Mouse (Mus musculus) frontal cortex, adult 2 months (tissue): ENCODE data around the gene Ccdc34. TPM values are rescaled to one million over a fixed set of nuclear protein-coding genes. Genes with fewer than 3 reads are reported as not detected.

Experiments used
- DNase-seq, 2 experiments: peaks; one replicate each; pipeline ENCODE4 v3.0.0; 2022; ENCODE audit warnings: low spot score in 1 of 2; ENCODE audit errors: extremely low spot score in 1 of 2
- polyA plus RNA-seq: library from polyadenylated mRNA; depleted of rRNA; stranded (reverse); fragments of >200 nt; gene quantifications from 2 replicates; pipeline ENCODE4 v1.2.3, GENCODE M21; 2012

The Ccdc34 gene
- polyA plus RNA-seq, 1 experiment, result 12.6 TPM

DNA sequence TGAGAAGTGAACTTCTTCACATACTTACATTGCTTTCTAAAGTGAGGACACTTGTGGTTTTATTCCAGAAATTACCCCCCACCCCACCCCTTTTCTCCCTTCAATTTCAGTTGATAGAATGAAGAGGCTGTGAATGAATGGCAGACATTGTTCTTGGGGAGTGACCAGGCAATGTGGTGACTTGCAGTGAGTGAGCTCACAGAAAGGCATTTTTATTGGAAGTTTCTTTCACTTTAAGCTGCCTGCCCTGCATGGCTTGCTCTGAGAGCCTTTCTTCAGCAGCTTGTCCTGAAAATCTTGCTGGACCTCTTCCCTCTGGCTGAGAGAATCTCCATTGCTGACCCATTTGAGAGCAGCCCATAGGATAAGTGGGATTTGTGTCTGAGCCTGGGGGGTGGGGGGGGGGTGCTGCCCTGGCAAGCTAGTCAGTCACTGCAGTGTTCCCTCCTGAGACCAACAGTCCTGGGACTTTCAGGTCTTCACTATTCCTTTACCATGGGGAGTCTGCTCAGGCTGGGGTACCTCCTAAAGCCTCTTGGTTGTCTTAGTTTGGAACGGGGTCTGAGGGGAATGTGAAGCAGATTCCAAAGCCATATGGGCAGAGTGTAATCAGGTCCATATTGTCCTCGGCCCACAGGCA lies 159.3 kb downstream of the Ccdc34 start:
- DNase-seq, result no peak

DNA sequence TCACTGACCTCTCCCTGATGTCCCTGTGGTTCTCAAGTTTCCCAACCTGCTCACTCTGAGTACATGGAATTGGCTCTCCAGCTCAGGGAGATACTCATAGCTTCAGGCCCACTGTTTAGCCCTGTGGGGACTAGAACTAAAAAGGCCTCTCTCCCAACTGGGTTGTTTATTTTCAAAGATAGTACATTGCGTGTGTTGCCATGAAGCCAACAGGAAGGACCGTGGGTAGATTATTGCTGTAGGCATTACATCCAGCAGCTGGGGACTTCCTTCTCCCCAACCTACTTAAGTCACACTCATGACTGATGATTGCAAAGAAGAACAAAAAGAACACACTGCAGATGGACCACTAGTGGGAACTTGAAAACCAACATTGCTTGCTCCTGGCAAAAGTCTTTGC lies 159.8 kb downstream of the Ccdc34 start:
- no peak for DNase-seq

DNA sequence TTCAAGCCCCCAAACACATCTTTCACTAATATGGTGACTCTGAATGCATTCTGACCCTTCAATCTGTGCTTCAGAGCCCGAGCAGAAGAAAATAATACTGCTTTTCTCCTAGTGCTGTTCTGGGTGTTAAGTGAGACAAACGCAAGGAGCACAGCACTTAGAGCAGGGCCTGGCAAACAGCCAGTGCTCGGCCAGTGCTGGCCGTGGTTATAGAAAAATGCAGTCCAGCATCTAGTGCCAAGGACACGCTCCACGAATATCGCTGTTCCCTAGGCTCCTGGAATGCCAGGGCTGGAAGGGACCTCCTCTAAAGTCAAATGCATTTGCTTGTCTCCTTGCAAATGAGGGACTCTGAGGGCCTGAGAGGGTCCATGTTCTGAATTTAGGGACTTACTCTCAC lies 160.3 kb downstream of the Ccdc34 start:
- DNase-seq, result no peak

DNA sequence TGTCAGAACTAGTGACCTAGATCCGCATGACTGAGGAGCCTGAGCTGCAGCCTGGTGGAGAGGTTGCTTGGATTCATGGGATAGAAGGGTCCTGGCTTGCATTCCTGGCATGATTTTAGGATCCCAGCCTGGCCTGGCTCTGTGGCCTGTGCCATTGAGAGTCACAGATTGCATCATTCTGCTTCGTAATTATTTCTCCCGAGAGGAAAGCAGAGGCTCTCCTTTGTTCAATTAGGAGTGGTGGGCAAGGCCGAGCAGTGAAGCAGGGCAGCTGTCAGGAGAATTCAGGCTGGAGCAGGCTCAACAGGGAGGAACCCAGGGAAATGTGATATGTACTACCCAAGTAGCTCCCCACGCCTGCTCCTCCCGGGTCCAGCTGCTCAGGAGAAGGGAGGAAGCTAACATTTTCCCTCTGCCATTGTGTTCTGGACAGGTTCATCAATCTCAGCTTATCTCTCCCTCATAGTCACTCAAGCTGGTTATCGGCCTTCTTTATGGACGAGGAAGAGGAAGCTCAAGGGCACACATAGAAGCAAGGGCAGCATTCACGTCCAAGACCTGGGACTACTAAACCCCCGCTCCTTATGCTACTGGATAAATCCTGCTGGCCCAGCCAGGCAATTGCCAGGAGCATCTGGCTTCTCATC lies 162.2 kb downstream of the Ccdc34 start:
- DNase-seq, result no peak

DNA sequence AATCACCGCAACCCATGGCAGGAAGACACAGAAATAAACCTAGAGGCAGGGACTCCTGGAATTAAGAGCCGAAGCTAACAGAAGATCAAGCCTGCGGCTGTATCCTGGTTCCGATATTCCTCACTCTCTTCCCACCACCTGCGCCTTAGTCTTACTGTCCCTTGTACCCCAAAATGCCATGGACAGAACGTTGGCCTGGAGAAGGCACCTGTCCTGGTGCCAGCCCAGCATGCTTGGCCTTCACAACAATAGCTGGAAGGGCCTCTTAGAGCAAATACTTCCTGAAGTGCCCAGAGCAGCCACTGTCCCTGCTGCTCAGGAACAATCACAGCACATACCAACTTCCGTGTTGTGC lies 162.7 kb downstream of the Ccdc34 start:
- DNase-seq, result no peak

DNA sequence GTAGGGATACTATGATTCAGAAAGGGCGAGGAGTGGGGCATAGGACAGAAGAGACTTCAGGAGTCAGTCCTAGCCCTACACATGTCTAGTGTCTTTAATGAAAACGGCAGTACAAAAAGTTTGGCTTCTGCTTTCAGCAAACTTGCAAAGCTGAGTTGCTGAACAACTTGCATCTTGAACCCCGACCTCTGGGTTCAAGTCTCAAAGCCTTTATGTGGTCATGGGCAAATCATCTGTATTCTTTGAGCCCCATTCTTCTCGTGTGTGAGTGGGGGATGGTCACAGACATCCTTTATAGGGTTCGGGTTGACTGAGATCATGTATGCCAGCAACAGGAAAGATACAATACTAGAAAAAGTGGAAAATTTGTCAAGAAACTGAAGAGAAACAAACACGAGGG lies 164.0 kb downstream of the Ccdc34 start:
- DNase-seq, result no peak

DNA sequence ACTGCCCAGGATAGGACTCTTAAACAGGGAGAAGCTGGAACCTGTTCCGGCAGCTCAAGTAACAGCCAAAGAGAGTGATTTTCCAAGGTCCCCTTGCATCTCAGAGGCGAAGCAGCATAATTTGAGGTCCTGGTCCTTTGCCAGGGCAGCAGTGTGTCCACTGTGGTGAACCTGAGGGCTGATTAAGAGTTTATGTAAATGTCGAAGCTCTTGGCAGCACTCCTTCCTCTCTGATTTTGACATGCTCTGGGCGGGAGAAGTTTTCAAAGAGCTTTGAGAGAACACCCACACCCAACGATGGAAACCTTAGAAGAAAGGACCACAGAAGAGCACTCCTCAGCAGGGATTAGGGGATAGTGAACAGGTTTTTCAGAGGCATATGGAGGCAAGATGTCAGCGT lies 164.6 kb downstream of the Ccdc34 start:
- DNase-seq, result peak in 1 of 2 experiments; percentile 19

DNA sequence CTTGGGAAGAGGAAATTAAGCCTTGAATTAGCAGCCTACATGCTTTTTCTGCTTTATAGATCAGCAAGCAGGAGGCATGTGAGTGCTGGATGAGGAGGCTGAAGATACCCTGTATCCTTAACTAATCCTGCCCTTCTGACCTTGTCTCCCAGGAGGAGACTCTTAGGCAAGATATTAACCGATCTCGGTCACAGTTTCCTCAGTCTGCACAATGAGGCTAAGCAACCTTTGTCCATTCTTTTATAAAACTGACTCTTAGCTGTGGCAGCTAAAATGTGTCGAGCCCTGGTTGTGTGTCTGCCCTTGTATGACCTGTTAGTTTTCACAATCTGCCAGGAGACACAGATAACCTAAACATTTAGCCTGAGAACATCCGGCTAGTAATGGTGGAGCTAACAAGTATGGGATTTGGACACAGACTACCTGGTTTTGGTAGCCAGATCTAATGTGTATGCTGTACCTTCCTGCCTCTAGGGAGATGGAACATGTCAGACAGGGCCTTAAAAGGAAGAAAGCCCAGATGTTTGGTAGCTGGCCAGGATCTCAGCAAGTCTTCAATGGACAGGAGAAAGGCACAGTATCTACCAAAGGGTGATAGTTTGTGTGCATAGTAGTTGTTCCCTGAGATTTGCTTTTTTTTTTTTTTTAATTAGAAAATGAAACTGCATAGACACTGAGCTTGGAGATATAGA lies 165.3 kb downstream of the Ccdc34 start:
- DNase-seq, result no peak

DNA sequence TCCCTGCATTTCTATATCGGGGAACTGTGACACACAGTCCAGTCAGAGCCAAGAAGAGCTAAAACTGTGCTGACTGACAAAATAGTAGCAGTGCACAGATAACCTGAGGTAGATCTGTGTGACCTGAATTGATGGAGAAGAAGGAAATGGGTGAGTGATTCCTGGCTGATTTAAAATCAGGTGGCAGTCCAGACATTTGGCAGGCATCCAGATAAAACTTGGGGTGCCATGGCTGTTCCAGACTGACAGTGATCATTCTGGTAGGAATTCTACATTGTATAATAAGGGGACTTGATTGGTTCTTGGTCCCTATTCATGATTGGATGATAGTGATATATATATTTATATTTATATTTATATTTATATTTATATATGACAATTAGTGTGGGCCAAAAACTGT lies 166.5 kb downstream of the Ccdc34 start:
- DNase-seq, result no peak

DNA sequence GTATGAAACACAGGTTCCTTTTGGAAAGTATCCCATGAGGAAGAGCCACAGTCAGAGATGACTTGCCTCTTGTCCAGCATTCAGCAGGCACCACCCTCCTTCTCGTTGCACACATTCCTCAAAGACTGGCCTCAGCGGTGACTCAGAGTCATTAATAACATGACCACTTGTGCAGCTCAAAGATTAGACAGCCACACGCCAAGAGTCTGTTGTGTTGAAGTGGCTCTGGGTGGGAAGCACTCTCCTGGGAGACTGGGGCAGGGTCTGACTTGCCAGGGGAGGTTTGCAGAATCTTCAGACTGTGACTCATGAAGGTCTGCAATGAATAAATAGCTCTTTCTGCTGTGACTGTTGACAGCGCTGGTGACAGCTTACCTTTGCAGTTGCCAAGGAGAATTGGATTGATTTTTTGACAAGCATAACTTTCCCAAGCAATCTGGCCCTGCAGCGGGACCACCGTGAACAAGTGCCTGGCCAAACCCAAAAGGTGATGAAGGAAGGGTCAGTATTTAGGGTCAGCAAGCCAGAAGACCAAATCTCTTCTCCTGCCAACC lies 168.9 kb downstream of the Ccdc34 start:
- no peak for DNase-seq

DNA sequence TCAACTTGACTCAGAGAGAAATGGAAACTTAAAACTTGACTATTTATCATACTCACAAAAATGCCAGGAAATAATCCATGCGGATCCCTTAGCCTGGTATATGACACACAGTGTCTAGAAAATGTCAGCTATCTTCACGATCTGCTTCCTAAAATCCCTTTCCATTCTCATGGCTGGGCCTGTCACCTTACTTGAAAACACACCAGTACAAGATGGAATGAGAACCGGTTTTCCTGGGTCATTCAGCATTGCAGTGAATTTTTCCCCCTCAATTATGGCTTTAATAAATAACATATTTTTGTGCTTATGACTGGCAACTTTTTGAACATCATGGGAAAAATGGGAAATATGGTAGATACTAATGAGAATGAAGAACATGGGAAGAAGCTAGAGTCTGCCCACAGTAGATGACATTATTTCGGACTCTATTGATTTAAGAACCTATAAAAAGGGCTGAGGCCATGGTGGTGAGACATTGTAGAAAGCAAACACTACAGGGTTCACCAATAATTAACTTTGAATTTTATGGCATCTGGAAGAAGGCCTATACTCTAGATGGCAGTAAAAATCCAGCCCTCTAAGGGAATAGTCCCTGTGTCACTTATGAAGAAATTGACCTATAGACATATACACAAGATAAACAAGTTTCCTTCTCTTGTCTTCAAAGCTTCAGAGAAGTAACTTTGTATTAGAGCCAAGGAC lies 171.2 kb downstream of the Ccdc34 start:
- no peak for DNase-seq

DNA sequence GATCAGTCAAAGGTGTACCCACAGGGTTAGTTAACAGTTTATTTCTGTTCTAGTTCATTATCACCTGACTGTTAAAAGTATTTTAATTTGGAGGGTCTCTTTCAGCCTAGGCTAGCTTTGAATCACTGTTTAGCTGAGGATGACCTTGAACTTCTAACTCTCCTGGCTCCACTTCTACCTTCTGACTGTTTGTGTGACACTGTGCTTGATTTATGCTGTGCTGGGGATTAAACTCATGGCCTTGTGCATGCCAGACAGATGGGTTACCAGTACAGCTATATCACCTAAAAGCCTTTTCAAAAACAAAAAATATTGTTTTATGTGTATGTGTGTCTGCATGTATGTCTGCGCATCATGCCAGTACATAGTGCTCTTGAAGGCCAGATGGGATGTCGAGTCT lies 172.8 kb downstream of the Ccdc34 start:
- DNase-seq, result no peak

DNA sequence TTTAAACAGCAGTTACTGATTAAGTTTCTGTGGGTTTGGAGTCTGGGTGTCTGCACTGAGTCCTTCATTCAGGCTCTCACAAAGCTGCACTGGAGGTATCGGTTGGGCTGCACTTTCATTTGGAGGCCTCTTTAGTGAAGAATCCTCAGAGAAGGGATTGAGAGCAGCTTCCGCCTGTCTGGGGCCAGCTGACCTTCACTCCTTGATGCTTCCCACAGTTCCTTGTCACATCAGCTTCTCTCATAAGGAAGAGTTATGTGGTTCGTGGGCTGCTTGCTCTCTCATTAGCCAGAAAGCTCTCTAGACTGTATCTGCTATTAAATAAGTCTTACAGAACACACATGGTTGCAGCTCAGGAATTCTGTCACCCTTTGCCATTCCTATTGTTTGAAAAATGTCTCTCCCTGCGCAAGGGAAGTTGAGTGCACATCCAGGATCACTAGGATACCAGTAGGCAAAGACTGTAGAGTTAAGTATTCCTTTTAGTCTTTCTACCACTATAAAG lies 173.6 kb downstream of the Ccdc34 start:
- DNase-seq, result no peak

DNA sequence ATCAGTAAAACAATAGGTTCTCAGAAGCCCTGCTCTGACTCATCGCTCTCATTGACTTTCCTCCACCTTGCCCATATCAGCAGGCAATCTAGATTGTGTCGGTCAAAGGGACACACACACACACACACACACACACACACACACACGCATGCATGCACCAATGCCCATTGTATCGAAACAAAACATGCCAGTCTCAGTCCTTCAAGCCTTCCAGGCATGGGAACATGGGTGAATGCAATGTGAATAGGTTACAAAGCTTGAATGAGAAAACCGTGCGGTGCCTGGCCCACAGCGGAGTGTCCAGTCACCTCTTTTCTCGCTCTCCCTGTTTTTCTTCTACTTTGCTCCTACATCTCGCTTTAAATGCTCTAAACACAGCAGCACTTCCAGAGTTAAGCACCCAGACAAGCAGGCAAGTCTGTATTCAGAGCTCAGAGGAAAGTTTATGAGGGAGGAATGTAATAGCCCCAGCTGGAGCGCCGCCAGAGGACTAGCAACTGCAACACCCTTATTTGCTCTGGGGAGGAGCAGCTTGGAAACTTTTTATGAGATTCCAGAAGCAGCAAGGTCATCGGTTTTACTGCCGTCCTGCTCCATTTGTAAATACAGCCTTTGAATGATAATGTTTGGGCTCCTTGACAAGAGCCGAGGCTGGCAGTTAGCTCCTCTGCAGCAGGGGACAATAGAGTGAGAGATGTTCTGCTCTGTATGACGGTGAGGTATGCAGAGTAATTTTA lies 174.5 kb downstream of the Ccdc34 start:
- DNase-seq, result no peak

DNA sequence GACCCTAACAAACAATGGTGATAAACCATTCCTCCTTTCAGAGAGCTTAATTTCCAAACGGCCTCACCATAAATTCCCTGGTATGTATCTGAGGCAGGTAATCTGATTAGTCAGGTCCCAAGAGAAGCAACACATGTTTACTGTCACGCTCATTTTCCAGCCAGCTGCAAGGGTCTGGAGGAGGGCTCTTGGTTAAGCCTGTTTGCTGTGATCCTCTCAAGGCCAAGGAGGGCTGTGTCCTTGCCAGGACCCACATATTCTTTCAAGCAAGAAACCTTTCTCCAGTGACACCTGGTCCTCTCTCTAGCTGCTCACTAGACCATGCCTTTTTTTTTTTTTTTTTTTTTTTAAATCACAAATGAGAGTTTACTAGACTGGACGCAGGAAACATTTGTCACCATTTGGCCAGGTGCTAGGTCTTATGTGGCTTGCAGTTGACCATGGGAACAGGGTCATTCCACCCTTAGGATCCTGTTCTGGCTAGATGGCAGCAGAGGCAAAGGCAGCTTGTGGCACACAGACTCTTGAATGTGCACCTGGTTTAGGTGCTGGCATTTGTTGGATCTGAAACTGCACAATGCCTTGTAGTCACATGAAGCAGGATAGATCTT lies 175.2 kb downstream of the Ccdc34 start:
- DNase-seq, result no peak

DNA sequence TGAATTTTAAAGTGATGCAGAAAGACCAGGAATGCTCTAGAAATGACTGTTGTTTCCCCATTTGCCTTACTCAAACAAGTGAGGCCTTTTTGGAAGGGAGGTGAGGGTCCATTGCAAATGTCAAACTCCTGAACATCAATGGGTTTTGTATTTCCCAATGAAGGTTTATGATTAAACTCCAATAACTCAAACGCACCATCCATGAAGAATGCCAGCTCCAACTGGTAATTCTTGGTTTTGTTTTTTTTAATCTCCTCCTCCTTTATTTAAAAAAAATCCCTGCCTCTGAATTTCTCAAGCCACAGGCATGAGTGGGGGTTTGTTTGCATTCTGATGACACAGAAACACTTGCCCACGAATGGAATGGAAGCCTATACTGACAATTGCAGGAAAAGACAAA lies 178.9 kb downstream of the Ccdc34 start:
- DNase-seq, result no peak

DNA sequence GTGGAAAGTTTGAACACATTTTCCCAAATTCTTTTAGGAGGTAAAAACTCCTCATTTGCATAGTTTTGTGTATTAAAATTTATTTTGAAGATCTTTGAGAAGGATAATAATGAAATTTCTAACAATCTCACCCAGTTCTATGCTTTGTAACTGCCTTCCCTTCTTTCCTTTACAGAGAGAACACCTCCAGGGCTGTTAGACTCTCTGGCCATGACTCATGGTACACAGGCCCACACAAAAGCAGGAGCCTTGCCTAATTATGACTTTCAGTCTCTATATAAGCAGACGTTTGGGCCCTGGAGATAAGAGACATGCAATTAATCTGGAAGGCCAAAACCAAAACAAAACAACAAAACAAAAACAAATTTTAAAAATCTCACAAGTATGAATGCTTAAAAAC lies 182.0 kb downstream of the Ccdc34 start:
- no peak for DNase-seq

DNA sequence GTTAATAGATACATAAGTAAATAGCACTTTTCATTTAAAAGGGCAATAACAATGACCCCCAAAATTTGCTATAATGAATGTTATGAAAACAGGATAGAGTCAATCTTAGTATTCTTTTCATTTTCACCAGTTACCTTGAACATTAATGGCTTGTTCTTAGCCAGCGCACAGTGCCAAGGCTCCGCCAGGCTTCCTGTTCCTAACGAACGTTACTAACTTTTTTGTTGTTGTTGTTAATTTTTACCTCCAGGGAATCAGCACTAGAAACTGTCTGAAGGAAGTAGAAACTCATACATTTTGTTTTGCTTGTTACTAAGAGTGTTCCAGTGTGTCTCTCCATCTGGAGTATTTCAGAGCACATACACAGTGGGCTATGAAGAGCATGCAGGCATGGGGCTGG lies 184.2 kb downstream of the Ccdc34 start:
- DNase-seq, result no peak

DNA sequence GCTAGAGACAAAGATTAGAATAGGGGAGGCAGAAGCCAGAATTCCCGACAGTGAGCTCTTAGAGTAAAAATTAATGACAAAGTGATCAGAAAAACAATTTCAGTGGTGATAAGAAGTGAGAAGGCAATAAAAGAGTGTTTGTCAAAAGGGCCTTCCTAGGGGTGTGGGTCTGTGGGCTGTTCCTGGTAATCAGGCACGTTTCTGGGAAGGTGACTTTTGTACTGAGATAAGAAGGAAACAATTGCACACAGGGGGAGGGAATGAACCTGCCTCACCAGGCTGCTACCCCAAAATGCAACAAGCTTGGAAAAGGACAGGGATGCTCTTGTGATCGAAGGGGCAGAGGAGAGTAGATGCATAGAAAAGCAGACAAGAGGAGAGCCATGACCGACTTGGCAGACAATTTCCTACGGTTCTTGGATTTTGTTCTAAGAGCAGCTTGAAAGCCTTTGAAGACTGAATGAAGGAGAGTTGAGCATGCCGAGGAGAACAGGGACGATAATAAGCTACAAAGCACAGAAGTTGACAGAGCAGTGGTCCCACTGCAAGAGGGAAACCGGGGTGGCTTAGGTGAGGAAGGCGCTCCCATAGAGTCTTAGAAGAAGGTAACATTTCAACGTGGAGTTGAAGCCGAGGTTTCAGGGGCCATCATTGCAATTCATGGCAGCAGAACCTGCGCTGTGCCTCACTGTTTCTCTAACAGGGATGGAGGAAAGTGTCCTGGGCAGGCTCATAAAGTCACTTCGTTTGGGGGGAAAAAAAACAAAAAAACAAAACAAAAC lies 185.3 kb downstream of the Ccdc34 start:
- no peak for DNase-seq
